Mouse (Mus musculus): ENCODE measurements around the gene Trim80.

Gene Trim80

DNA sequence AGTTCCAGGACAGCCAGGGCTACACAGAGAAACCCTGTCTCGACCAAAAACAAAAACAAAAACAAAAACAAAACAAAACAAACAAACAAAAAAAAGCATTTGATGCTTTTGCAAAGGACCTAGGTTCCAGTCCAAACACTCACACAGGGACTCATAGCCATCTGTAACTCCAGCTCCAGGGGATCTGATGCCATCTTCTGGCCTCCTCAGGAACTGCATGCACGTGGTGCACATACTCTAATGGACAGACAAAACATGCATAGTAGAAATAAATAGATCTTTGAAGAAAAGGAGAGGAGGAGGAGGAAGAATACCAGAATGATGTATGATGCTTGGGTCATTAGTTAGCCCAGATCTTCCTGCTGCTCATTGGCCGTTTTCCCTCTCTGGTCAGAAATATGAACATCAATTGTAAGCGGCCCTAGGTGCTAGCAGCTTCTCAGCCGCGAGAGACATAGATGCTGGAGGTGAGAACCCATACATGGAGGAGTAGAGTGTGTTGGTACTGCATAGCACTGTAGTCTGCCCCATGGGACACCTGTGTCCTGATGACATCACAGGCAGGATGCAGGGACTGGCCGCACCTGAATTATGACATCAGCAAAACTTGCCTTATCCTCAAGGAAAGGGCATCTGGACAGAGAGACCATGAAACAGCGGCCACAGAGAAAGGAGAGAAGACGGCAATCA is at the start of gene Trim80:
Trim80 (plus strand) TSS at position 640 of the 690 bp plus-strand sequence.
- DNase-seq (ENCODE audit: low spot score) = no peak

DNA sequence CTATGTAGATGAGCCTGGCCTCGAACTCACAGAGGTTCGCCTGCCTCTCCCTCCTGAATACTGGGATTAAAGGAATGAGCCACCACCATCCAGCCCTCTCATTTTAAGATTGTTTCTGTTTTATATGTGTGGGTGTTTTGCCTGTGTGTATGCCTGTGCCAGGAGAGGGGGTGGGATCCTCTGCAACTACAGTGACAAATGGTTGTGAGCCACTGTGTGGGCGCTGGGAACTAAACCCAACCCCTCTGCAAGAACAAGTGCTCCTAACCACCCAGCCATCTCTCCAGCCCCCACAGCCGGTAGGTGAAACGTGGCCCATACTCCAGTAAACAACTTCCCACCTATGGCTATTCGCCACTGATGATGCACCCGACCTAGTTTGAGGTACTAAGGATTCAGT is 49.0 kb upstream of the Trim80 start:
- no peak for DNase-seq (ENCODE audit: low spot score)

- DNase-seq (ENCODE audit: low spot score) = no peak
These were observed 46.5 kb upstream of the Trim80 start for GRCm38 (mm10) chr11:115393721-115394325.

DNA sequence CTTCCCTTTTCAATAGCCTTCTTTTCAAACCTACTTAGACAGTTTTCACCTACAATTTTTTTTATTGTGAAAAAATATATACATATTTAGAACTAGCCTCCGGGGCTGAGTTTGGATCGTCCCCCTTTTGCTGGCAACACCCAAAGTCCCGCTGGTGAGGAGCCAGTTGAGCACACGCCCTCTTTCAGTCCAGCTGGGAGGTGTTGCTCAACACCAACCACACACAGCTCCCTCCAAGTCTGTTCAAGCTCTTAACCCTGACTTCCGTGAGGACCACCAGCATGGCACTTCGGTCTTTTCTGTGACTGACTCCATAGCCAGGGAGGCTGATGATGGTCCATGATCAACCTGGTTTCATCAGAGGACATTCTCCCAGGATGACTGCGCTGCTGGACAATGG is 42.3 kb upstream of the Trim80 start:
- DNase-seq (ENCODE audit: low spot score) = no peak

- DNase-seq (ENCODE audit: low spot score) = no peak
These were observed 40.2 kb upstream of the Trim80 start for GRCm38 (mm10) chr11:115400126-115400525.

GRCm38 (mm10) chr11:115400630-115401391 is 39.5 kb upstream of the Trim80 start:
- DNase-seq (ENCODE audit: low spot score) = no peak

- DNase-seq (ENCODE audit: low spot score) = peak; percentile 78
These were observed 36.8 kb upstream of the Trim80 start, which contains the start of gene Mrpl58 for GRCm38 (mm10) chr11:115403338-115404124. TSS of gene Mrpl58 (plus strand) at chr11:115403752.

DNA sequence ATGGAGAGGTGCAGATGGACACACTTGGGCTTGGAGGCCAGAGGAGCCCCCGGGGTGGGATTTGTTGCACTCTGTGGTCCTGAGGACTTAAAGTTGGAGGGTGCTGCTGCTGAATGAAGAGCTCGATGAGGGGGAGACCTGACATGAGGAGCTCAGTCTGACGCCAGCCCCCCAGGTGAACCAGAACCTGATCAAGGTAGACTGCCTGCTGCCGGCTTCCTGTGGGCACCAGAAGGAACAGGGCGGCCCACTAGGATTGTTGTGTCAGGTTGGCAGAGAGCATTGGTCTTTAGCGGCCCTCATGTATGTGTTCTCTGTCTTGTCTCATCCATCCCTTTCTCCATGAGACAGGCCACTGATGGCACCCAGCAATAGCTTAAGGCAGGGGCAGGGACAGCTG is 34.6 kb upstream of the Trim80 start:
- no peak for DNase-seq (ENCODE audit: low spot score)

GRCm38 (mm10) chr11:115406858-115407401 is 33.4 kb upstream of the Trim80 start:
- DNase-seq (ENCODE audit: low spot score) = no peak

DNA sequence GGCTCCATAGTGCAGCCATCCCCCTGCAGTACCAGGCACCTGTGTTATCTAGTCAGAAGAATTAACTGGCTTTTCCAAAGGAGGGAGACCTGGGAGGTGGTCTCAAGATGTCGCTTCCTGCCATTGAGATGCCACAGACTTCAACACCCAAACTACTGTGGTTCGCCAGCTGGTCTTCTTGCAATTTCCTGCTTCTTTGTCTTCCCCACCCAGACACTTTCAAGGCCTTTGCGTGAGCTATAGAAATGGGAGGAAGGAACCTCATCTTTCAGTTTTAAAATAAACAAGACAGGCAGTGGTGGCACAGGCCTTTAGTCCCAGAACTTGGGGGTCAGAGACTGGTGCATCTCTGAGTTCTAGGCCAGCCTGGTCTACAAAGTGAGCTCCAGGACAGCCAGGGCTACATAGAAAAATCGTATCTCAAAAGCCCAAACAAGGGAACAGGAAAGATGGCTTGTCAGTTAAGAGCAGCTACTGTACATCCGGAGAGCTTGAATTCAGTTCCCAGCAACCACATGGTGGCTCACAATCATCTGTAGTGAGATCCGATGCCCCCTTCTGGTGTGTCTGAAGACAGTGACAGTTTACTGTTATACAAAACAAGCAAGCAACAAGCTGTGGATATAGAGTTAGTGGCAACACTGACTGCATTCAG is 32.0 kb upstream of the Trim80 start:
- DNase-seq (ENCODE audit: low spot score) = no peak

DNA sequence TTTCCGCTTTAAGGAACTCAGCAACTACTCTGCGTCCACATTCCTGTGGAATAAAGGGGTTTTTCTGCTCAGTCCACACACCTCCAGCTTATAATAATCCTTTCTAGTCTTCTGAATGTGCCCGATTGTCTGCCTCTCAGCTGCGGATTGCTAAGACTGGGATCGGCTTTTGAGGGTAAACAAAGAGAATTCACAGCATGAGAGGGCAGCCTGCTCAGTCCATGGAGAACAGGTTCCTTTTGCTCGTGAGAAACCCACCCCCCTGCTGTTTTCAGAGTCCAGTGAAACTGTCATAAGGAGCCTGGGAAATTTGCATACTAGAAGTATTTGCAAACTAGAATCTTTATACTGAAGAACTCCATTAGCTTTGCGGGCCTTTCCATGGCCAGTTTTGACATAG is 30.8 kb upstream of the Trim80 start:
- no peak for DNase-seq (ENCODE audit: low spot score)

DNA sequence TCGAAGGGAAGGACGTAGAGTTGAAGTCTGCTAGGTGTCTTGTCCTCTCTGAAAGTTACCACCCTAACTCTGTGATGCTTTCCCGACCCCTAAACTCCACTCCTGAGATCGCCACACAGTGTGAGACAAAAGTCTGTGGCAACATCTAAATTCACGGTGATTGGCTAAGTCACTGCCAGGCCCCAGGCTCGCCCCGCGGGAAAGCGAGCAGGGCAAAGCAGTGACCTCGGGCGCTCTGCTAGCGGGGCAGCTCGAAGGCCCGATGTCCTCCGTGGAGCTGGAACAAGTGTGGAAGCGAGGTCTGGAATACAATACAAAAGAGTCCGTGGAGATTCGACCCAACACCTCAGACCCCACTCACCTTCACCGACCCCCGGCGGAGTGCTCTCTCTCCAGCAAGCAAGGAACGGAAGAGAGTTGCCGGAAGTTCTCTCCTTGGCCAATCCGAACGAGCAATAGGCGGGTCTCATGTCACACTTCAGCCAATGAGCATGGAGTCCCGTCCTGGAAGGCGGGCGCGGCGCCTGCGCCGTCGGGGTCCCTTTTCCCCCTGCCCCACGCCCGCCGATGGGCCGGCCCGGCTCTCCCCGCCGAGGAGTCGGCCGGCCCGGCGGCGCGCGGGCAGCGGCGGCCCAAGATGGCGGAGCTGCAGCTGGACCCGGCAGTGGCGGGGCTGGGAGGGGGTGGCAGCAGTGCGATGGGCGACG is 20.7 kb upstream of the Trim80 start, which contains the start of the genes Atp5h and Kctd2:
Atp5h (minus strand) TSS at position 432 of the 707 bp plus-strand sequence.
Kctd2 (plus strand) TSS at position 598 of the 707 bp plus-strand sequence.
- peak; percentile 94 for DNase-seq (ENCODE audit: low spot score)

DNA sequence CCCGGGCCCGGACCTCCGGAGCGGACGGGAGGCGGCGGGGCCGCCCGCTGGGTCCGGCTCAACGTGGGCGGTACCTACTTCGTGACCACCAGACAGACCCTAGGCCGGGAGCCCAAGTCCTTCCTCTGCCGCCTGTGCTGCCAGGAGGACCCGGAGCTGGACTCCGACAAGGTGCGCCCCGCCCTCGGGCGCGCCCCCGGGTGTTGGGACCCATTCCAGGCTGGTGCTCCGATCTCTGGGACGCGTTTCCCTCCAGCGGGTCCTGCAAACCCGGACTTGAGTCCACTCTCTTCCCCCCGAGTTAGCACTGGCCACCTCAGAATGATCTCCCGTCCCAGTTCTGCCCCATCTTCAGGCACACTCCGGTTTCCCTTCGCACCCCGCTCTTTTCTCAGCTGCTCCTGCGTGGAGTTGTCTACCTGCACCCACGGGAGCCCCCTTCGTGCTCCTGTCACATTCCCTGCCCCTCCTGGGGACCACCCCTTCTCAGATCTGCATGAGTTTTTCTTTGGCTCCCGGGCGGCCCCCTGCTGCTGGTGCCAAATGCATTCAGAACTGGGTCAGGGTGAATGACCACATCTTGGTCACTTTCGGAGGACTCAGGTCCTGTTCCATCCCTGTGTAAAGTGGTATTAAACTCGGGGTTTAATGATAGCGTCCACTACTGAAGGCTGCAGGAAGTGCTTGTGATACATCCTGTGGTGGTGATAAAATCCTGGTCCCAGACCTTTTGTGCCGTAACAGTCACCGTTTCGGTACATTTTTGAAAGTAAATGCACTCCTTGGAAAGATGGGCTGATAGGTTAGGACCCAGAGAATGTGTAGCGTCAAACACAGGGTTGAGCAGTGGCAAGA is 19.8 kb upstream of the Trim80 start:
- DNase-seq (ENCODE audit: low spot score) = no peak

GRCm38 (mm10) chr11:115421328-115421727 is 19.0 kb upstream of the Trim80 start:
- DNase-seq (ENCODE audit: low spot score) = no peak

- DNase-seq (ENCODE audit: low spot score) = no peak
These were observed 18.4 kb upstream of the Trim80 start for GRCm38 (mm10) chr11:115421972-115422371.

GRCm38 (mm10) chr11:115423091-115423490 is 17.3 kb upstream of the Trim80 start:
- DNase-seq (ENCODE audit: low spot score) = no peak

DNA sequence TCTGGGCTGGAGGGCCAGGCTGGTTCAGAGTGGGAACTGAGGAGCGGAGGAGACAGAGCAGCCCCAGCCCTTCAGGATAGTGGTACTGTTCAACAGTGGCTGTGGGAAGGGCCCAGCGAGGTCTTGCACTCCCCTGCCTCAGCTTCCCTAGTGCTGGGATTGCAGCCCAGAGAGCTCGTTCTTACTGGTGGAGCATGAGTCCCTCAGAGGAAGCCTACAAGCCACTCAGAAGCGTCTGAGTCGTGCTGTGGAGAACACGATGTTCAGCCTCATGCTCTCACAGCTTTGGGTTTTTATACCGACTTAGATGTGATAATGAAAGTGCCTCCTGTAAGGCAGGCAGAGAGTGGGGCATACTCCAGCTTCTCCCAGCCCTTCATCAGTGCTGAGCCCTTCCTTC is 15.7 kb upstream of the Trim80 start:
- no peak for DNase-seq (ENCODE audit: low spot score)

DNA sequence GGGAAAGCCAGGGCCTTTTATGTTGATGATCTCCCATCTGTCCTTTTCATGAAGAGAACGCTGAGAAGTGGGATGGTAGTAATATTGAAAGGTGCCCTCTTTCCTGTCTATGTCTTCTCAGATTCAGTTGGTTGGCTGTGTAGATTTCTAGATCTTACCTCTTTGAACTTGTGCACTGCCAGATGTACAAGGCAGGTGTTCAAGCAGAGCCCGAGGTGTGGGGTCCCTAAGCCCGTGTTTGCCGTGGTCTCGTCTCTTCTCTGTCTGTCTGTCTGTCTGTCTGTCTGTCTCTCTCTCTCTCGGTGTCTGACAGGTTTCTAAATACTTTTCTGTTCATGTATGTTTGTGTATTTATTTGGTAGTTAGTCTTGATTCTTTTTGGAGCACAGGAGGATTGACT is 14.7 kb upstream of the Trim80 start:
- no peak for DNase-seq (ENCODE audit: low spot score)

DNA sequence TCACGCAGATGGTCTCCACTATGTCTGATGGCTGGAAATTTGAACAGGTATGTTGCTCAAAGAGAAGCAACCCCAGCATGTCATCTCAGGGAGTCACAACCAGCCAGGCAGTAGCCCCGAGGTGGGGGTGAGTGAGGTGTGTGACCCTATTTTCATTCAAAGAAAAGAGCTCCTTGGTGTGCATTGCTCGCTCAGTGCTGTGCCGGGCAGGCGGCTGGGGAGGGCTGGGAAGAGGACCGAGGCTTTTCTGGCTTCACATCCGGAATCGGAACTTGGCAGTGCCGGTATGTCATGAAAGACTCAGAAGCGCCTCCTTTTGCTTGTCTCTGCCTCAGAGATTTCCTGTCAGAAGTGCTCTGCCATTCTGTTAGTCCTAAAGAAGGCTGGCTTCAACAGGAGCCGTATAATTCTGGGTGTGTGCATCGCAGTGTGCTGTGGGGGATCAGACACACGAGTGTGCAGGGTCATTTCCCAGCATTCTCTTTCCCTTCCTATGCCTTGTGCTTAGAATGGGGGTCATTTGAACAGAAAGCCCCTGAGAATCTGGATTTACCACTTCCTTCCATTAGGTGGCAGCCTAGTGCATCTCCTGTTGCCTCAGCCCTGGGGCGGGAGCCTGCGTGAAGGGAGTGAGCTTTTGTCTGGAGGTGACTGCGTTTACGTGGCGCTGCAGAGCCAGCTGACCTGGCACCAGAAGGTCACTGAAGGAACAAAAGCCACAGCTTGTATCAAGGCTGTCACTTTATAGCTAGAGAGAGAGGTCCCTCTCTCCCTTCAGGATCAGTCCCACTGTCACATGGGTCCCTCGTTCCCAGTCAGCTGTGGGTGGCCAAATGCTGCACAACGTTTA is 12.6 kb upstream of the Trim80 start:
- peak; percentile 63 for DNase-seq (ENCODE audit: low spot score)

Data from c-Kit-positive CD71-positive TER-119-positive erythroid progenitor cells, embryonic 14.5 days (primary cell).